Mouse (Mus musculus): ENCODE measurements at regions not wholly inside any gene's neighbourhood (a gene's known extent, or its start where the extent isn't known, plus 50 kb on each side); places are given as distances from the start of the nearest gene placed in this dataset.

- intact Hi-C loops (cut with DNase I; ENCODE audit: low total_unique reads): no loop called here
- no peak for DNase-seq
These were observed 87.0 kb downstream of the Cog6 start for GRCm38 (mm10) chr3:52929827-52930605.

DNA sequence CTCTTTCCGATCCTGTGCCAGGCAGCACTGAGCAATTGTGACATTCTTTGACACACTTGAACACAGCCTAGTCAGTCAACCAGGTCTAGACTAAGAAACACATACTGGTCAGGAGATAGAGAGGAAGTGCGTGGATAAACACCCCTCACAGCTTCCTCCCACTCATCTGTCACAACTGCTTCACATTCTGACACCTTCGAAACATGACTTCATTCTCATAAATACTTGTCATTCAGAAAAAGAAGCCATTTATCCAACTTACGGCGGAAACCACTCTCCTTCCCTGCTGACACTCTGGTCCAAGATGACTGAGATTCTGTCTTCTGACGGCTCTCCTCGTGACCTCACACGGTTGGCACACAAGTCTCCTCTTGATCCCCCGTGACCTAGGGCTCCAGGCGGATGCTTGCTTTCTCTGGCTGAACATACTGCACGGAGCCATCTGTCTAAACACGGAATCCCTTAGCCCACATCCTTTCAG lies 89.6 kb downstream of the Cog6 start:
- no peak for DNase-seq
- intact Hi-C loops (cut with DNase I; ENCODE audit: low total_unique reads): no loop called here

DNA sequence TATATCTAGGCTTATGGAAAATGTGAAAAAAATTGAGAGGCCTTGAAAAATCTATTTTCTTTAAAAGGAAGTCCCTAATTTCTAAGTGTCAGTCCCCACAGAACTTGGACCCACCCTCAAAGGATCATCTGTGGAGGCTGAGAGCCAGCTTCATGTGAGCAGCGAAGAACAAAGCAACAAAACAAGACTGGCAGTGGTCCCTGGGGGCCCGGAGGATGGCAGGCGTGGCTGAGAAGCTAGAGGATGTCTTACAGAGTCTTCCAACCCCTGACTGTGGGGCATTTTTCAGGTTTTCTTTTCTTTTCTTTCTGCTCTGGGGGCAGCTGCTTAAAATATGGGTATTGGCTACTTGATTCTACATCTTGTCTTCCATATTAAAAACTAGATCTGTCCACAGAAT lies 90.5 kb downstream of the Cog6 start:
- no peak for DNase-seq
- intact Hi-C loops (cut with DNase I; ENCODE audit: low total_unique reads): no loop called here

GRCm38 (mm10) chr3:52925223-52925622 lies 91.8 kb downstream of the Cog6 start:
- DNase-seq: no peak
- intact Hi-C loops (cut with DNase I; ENCODE audit: low total_unique reads): no loop called here

GRCm38 (mm10) chr3:52924631-52925030 lies 92.4 kb downstream of the Cog6 start:
- intact Hi-C loops (cut with DNase I; ENCODE audit: low total_unique reads): no loop called here
- no peak for DNase-seq

GRCm38 (mm10) chr3:52923824-52924559 lies 93.0 kb downstream of the Cog6 start:
- DNase-seq: no peak
- intact Hi-C loops (cut with DNase I; ENCODE audit: low total_unique reads): no loop called here

DNA sequence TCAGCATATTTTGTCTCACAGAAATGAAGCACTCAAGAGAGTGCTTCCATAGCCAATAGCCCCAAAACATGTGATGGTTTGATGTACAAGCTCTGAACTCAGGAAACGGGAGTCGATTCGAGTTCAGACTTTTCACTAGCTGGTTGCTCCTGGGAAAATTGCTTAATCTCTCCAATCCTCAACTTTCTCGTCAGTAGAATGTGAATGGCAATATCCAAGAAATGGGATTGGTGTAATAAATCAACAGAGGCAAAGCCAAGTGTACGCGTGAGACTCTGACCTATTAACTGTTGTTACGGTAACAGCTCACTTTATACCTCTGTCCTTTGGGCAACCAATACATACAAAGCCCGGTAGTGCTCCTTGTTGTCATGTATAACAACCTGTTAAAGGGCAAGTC lies 94.6 kb downstream of the Cog6 start:
- DNase-seq: no peak
- intact Hi-C loops (cut with DNase I; ENCODE audit: low total_unique reads): no loop called here

DNA sequence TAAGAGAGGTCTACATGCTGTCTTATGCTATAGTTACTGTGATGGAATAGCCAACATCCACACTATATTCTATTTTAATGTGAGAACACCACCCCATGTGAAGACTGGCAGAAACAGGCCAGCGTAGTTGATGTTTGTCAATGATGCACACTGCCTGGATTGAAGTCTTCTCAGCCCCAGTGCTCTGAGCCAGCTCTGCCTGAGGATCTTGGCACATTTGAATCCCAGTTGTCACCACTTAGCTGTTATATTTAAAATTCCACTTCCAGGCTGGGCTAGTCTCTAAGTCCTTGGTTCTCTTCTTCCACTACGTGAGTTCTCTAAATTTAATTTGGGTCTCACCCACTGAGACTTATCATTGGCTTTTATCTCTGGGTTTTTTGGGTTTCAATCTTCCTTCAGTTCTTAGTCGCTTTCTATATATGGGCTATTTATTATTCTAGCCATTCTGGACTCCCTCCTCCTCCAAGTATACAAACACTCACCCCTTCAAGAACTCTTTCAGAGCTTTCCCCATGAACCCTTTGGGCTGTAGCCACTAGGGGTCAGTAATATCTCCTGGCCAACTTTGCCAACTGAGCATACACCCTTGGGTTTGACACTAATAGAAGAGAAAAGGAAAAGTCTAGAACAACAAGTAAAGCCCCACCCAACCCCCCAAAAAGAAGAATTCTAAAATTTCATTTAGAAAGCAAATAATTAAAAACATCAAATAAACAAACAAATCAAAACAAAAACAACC lies 110.0 kb downstream of the Cog6 start:
- intact Hi-C loops (cut with DNase I; ENCODE audit: low total_unique reads): no loop called here
- DNase-seq: no peak

DNA sequence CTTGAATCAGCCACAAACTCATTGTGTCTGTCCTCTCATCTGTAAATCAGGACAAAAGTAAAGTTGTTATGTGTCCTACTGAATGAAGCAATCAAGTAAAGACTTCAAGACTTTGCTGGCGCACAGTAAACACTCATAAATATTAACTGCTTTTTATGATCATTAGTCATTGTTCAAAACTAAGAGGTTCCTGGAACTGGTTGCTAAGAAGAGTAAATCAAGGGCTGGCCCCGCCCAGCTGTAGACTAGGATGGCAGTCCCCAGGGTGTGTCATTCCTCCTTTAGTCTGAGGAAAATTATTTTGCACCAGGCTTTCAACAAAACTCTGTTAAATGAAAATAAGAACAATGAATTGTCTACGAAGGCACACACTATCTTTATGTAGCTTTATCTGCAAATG lies 113.0 kb downstream of the Cog6 start:
- no peak for DNase-seq
- intact Hi-C loops (cut with DNase I; ENCODE audit: low total_unique reads): no loop called here

- intact Hi-C loops (cut with DNase I; ENCODE audit: low total_unique reads): no loop called here
- no peak for DNase-seq
These were observed 119.4 kb downstream of the Cog6 start for GRCm38 (mm10) chr3:52897665-52898064.

DNA sequence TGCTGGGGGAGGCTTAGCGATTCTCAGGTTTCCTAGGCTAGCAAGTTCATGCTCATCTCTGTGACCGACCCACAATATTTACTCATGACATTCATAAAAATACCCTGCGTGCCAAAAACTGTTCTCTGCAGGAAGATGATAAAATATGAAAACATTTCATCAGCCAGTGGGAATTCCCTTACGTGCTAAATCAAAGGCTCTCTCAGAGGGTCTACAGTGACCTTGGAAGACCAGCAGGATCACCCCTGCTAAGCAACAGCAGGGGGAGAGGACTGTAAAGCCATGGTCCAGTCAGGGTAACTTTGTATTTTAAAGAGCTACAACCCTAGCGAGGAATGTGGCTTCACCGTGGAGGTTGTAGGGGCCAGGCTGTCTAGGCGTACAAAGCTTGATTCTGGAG lies 120.6 kb downstream of the Cog6 start:
- intact Hi-C loops (cut with DNase I; ENCODE audit: low total_unique reads): no loop called here
- no peak for DNase-seq

- intact Hi-C loops (cut with DNase I; ENCODE audit: low total_unique reads): no loop called here
These were observed 121.3 kb downstream of the Cog6 start for GRCm38 (mm10) chr3:52895751-52896150.

GRCm38 (mm10) chr3:52894812-52895211 lies 122.2 kb downstream of the Cog6 start:
- no peak for DNase-seq
- intact Hi-C loops (cut with DNase I; ENCODE audit: low total_unique reads): no loop called here

More at GRCm38 (mm10) chr3:52895751-52896150, 121.3 kb downstream of the Cog6 start:
- DNase-seq: no peak

DNA sequence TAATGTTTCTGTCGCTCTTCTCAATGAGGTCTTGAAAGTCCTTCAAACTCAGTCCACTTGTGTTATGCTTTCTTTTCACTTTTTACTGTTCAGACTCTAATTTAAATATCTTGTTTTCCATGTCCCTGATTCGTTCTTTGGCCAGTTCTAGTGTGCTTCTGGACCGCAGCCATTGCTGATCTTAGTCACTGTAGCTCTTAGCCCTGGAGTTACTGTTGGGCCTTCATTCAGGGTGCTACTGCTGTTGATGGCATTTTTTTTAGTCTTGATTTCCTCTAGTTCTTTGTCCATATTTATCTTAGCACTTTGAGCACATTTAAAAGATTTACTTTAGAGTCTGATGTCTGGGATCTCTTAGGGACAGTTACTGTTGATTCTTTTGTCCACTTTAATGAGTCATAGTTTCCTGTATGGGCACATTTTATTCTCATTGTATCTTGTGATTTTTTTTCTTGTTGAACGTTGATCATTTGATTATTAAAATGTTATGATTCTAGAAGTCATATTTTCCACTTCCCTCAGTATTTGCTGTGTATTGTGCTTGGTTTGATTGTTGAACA lies 127.8 kb downstream of the Cog6 start:
- DNase-seq: no peak
- intact Hi-C loops (cut with DNase I; ENCODE audit: low total_unique reads): no loop called here

GRCm38 (mm10) chr3:52881981-52882380 lies 135.1 kb downstream of the Cog6 start:
- intact Hi-C loops (cut with DNase I; ENCODE audit: low total_unique reads): no loop called here
- DNase-seq: no peak

DNA sequence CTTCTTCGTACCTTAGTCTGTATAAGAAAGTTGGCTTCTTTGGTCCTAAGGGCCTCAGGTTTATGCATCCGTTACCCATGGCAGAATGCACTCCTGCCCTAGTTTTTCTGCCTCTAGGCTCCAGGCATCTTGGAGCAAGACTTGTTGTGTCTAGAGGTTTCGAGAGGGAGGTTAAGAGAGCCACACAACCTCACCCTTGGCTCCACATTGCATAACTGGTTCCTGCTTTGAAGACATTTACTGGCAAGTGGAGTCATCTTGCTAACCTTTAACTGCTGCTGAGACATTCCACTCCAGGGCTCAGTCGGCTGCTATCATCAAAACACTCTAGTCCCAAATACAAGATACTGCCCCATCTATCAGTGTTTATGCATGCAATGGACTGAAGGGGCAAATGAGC lies 135.9 kb downstream of the Cog6 start:
- no peak for DNase-seq
- intact Hi-C loops (cut with DNase I; ENCODE audit: low total_unique reads): no loop called here

DNA sequence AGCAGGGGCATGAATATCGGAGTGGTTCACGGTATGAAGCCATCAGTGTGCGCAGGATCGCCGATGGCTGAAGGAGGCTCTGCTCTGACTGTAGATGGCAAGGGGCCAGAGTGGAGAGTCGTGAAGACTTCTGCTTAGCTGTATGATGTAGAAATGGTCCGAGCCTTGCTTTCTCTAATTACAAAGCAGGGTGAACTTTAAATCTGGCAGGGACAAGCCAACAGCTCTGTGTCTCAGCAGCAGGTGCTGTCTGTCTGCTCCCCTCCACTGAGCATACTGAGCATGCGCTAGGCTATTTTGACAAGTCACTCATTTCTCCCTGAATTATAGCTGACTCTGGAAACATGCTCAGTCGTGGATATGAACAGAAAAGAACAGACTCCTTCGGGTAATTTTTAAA lies 137.3 kb downstream of the Cog6 start:
- intact Hi-C loops (cut with DNase I; ENCODE audit: low total_unique reads): no loop called here
- no peak for DNase-seq

- DNase-seq: no peak
- intact Hi-C loops (cut with DNase I; ENCODE audit: low total_unique reads): no loop called here
These were observed 138.7 kb downstream of the Cog6 start for GRCm38 (mm10) chr3:52878334-52878733.

DNA sequence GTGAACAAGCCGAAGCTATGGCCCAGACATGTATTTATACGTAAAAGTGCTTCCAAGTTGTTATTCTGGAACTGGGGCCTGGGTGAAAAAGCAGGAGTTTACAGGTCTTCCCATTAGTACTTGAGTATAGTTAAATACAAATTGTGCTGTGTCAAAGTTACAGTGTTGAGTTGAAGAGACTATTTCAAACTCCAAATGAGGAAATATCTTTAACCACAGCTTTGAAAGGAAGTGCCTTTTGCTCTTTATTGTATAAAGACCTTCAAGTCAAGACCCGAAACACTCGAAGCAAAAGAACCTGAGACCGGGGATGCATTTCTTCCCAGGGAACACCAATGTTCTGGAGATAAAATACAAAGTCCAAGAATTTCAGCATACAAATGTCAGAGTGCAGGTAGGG lies 144.8 kb downstream of the Cog6 start:
- DNase-seq: no peak
- intact Hi-C loops (cut with DNase I; ENCODE audit: low total_unique reads): no loop called here
